Mouse (Mus musculus): Measurements from ENCODE around the gene Gaa. TPM values are rescaled to one million over a fixed set of nuclear protein-coding genes. Genes with fewer than 3 reads are reported as not detected.
"Not testable (repeated sequence)": the region's sequence is repeated elsewhere in the genome, so short reads cannot be mapped to it uniquely, and the experiment has no call there.

Gaa gene
- polyA plus RNA-seq, 1 experiment, result 86.4 TPM

DNA sequence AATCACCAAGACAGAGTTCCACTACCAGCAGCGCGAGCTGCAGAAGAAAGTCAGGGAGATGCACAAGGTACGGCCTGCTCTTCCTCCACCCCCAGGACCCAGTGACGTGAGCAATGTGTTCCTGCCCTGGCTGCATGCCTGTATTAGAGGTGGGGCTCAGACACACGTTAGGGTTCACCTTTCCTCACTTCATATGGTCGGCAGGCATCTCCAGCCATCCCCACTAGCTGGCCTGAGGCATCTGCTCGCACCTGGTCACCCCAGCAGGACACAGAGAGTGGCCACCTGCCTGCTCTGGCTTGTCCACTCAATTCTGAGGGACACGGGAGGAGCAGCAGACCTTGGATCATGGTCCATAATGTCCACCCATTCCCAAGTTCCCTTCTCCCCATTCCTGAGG is 7.7 kb upstream of the Gaa start:
- peaks cover 39% of the 10 kb centered on the region for H3K27me3 ChIP-seq (ENCODE audit: control insufficient read depth, insufficient read depth, insufficient read length)
- H3K4me3 ChIP-seq, result no peak overlapping the region
- no peaks in the 10 kb centered on the region for H3K36me3 ChIP-seq (ENCODE audit: control insufficient read depth, insufficient read depth)
- no peak overlapping the region for H3ac ChIP-seq (ENCODE audit: control insufficient read depth, insufficient read length)
- H3K4me2 ChIP-seq (ENCODE audit: low read depth), result no peak overlapping the region
- H3K79me2 ChIP-seq (ENCODE audit: control insufficient read depth, insufficient read depth), result no peaks in the 10 kb centered on the region
- TF ChIP-seq MYOD1 (IDR thresholded peaks at IDR 0.05; ENCODE audit: control insufficient read depth in 1 of 3, insufficient read length in 2 of 3, low read depth in 2 of 3), result no peak
- TF ChIP-seq REST (IDR thresholded peaks at IDR 0.05; ENCODE audit: insufficient read depth, insufficient read length), result no peak
- TF ChIP-seq USF1 (IDR thresholded peaks at IDR 0.05; ENCODE audit: low read depth), result no peak
- no peak for TF ChIP-seq SRF (IDR thresholded peaks at IDR 0.05; ENCODE audit: control insufficient read depth, insufficient read length, low read depth)
- no peak for TF ChIP-seq POLR2AphosphoS2 (IDR thresholded peaks at IDR 0.05; ENCODE audit: insufficient read length, low read depth)
- no peak for TF ChIP-seq MYOG (IDR thresholded peaks at IDR 0.05; ENCODE audit: control insufficient read depth in 1 of 3, insufficient read depth in 1 of 3, insufficient read length in 2 of 3, low read depth in 2 of 3)
- TF ChIP-seq CEBPB (IDR thresholded peaks at IDR 0.05; ENCODE audit: insufficient read depth, poor library complexity, severe bottlenecking), result no peak
- TF ChIP-seq TCF12 (IDR thresholded peaks at IDR 0.05; ENCODE audit: insufficient read depth, poor library complexity, severe bottlenecking), result no peak
- TF ChIP-seq MAX (IDR thresholded peaks at IDR 0.05; ENCODE audit: low read depth), result no peak
- TF ChIP-seq TCF3 (IDR thresholded peaks at IDR 0.05; ENCODE audit: insufficient read length, low read depth), result no peak
- no peak for TF ChIP-seq POLR2A (IDR thresholded peaks at IDR 0.05; ENCODE audit: insufficient read length, low read depth)
- TF ChIP-seq E2F4 (IDR thresholded peaks at IDR 0.05; ENCODE audit: insufficient read depth), result no peak

DNA sequence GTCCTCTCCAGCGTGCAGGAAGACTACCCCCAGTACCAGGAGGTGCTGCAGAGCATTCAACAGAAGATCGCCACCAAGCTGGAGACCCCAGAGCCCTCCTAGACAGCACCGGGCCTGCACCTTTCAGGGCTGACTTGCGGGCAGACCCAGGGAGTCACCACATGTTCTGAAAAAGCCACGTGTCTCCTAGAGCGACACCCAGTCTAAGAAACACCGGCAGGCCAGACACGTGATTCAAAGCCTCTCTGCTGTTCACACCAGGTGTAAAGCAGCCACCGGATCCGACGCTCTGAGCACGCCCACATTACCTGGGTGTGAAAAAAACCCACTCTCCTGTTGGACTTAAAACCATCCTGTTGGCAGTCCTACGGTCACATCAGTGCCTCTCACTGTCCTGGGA is 3.3 kb upstream of the Gaa start:
- no peak overlapping the region for H3ac ChIP-seq (ENCODE audit: control insufficient read depth, insufficient read length)
- no peaks in the 10 kb centered on the region for H3K79me2 ChIP-seq (ENCODE audit: control insufficient read depth, insufficient read depth)
- H3K27me3 ChIP-seq (ENCODE audit: control insufficient read depth, insufficient read depth, insufficient read length), result peaks cover 39% of the 10 kb centered on the region
- H3K36me3 ChIP-seq (ENCODE audit: control insufficient read depth, insufficient read depth), result no peaks in the 10 kb centered on the region
- no peak overlapping the region for H3K4me2 ChIP-seq (ENCODE audit: low read depth)
- TF ChIP-seq CEBPB (IDR thresholded peaks at IDR 0.05; ENCODE audit: insufficient read depth, poor library complexity, severe bottlenecking) (no peak), TCF12 (IDR thresholded peaks at IDR 0.05; ENCODE audit: insufficient read depth, poor library complexity, severe bottlenecking) (no peak), SRF (IDR thresholded peaks at IDR 0.05; ENCODE audit: control insufficient read depth, insufficient read length, low read depth) (no peak), MYOD1 (IDR thresholded peaks at IDR 0.05; ENCODE audit: control insufficient read depth in 1 of 3, insufficient read length in 2 of 3, low read depth in 2 of 3) (no peak), REST (IDR thresholded peaks at IDR 0.05; ENCODE audit: insufficient read depth, insufficient read length) (no peak), MYOG (IDR thresholded peaks at IDR 0.05; ENCODE audit: control insufficient read depth in 1 of 3, insufficient read depth in 1 of 3, insufficient read length in 2 of 3, low read depth in 2 of 3) (no peak), POLR2AphosphoS2 (IDR thresholded peaks at IDR 0.05; ENCODE audit: insufficient read length, low read depth) (no peak), TCF3 (IDR thresholded peaks at IDR 0.05; ENCODE audit: insufficient read length, low read depth) (no peak), USF1 (IDR thresholded peaks at IDR 0.05; ENCODE audit: low read depth) (no peak), E2F4 (IDR thresholded peaks at IDR 0.05; ENCODE audit: insufficient read depth) (no peak), POLR2A (IDR thresholded peaks at IDR 0.05; ENCODE audit: insufficient read length, low read depth) (no peak), MAX (IDR thresholded peaks at IDR 0.05; ENCODE audit: low read depth) (no peak)
- no peak overlapping the region for H3K4me3 ChIP-seq

DNA sequence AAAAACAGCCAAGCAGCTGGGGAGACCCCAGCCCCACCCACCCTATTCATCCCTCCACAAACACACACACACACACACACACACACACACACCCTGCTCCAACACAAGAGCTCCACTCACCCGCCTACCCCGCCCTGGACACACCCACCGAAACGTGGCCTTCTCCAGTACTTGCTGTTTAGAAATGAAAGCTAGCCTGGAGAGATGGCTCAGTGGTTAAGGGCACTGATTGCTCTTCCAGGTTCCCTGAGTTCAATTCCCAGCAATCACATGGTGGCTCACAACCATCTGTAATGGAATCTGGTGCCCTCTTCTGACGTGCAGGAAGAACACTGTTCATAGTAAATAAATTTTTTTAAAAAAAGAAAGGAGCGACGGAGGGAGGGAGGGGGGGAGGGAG is 1.9 kb upstream of the Gaa start:
- no peak overlapping the region for H3K4me3 ChIP-seq
- TF ChIP-seq SRF (IDR thresholded peaks at IDR 0.05; ENCODE audit: control insufficient read depth, insufficient read length, low read depth) (no peak), E2F4 (IDR thresholded peaks at IDR 0.05; ENCODE audit: insufficient read depth) (no peak), MAX (IDR thresholded peaks at IDR 0.05; ENCODE audit: low read depth) (no peak), USF1 (IDR thresholded peaks at IDR 0.05; ENCODE audit: low read depth) (no peak), POLR2A (IDR thresholded peaks at IDR 0.05; ENCODE audit: insufficient read length, low read depth) (no peak), TCF3 (IDR thresholded peaks at IDR 0.05; ENCODE audit: insufficient read length, low read depth) (no peak), TCF12 (IDR thresholded peaks at IDR 0.05; ENCODE audit: insufficient read depth, poor library complexity, severe bottlenecking) (no peak)
- H3K36me3 ChIP-seq (ENCODE audit: control insufficient read depth, insufficient read depth), result no peaks in the 10 kb centered on the region
- no peak overlapping the region for H3ac ChIP-seq (ENCODE audit: control insufficient read depth, insufficient read length)
- H3K79me2 ChIP-seq (ENCODE audit: control insufficient read depth, insufficient read depth), result no peaks in the 10 kb centered on the region
- peaks cover 25% of the 10 kb centered on the region for H3K27me3 ChIP-seq (ENCODE audit: control insufficient read depth, insufficient read depth, insufficient read length)
- H3K4me2 ChIP-seq (ENCODE audit: low read depth), result no peak overlapping the region

DNA sequence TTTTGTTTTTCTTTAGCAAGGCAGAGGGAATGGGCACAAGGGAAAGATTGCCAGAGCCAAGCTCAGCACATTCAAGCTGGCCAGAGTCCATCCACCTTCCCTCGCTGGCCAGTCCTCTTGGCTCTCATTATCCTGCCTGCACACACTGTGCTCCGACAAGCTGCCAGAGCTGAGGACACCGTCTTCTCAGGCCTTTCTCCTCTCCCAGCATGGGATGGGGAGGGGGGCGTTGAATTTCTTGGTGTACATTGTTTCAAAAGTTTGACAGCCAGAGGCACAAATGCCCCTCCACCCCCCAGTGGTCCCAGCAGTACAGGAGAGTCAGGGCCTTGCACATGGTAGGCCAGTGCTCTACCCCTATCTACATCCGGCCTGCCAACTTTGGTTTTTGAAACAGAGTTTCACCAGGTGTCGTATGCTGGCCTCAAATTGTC is 429 bp upstream of the Gaa start:
- H3ac ChIP-seq (ENCODE audit: control insufficient read depth, insufficient read length), result peak overlapping the region; percentile 26
- H3K27me3 ChIP-seq (ENCODE audit: control insufficient read depth, insufficient read depth, insufficient read length), result peaks cover 14% of the 10 kb centered on the region
- TF ChIP-seq USF1 (IDR thresholded peaks at IDR 0.05; ENCODE audit: low read depth), result no peak
- no peak for TF ChIP-seq SRF (IDR thresholded peaks at IDR 0.05; ENCODE audit: control insufficient read depth, insufficient read length, low read depth)
- no peak for TF ChIP-seq POLR2A (IDR thresholded peaks at IDR 0.05; ENCODE audit: insufficient read length, low read depth)
- TF ChIP-seq TCF3 (IDR thresholded peaks at IDR 0.05; ENCODE audit: insufficient read length, low read depth), result no peak
- no peak for TF ChIP-seq REST (IDR thresholded peaks at IDR 0.05; ENCODE audit: insufficient read depth, insufficient read length)
- H3K36me3 ChIP-seq (ENCODE audit: control insufficient read depth, insufficient read depth), result no peaks in the 10 kb centered on the region
- no peaks in the 10 kb centered on the region for H3K79me2 ChIP-seq (ENCODE audit: control insufficient read depth, insufficient read depth)
- peak overlapping the region; percentile 78 for H3K4me2 ChIP-seq (ENCODE audit: low read depth)
- peak overlapping the region; percentile 44 for H3K4me3 ChIP-seq

DNA sequence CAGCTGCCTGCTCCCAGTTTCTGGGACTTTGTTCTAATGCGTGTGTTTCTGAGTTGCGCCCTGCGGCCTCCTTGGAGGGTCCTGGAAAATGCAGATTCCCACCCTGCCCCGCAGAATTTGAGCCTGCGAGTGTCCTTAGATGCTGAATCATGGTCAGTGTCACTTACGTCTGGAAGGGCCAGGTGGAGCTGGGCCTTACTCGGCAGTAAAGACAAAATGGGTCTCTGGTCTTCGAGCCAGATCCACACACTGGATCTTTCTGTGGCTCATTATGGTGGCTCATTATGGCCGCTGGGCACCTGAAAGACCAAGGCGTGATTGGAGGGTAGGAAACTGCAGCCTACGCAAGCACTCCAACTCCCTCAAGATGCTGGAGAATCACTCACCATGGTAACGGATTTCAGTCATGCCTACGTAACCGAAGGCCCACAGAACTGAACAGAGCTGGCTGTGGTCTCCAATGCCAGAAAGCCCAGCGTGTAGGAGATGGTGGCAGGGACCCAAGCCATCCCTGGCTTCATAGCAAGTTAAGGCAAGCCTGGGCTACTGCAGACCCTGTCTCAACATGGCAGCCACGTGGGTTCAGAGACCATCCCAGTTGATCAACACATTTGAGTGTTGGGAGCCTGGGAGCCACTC is 989 bp downstream of the Gaa start:
- Histone ChIP-seq H3K4me2 (ENCODE audit: low read depth) (peak overlapping the region; percentile 78), H3K4me3 (peak overlapping the region; percentile 44), H3K79me2 (ENCODE audit: control insufficient read depth, insufficient read depth) (no peaks in the 10 kb centered on the region), H3ac (ENCODE audit: control insufficient read depth, insufficient read length) (peak overlapping the region; percentile 26), H3K36me3 (ENCODE audit: control insufficient read depth, insufficient read depth) (no peaks in the 10 kb centered on the region), H3K27me3 (ENCODE audit: control insufficient read depth, insufficient read depth, insufficient read length) (peaks cover 5% of the 10 kb centered on the region)
- no peak for TF ChIP-seq MAX (IDR thresholded peaks at IDR 0.05; ENCODE audit: low read depth)

DNA sequence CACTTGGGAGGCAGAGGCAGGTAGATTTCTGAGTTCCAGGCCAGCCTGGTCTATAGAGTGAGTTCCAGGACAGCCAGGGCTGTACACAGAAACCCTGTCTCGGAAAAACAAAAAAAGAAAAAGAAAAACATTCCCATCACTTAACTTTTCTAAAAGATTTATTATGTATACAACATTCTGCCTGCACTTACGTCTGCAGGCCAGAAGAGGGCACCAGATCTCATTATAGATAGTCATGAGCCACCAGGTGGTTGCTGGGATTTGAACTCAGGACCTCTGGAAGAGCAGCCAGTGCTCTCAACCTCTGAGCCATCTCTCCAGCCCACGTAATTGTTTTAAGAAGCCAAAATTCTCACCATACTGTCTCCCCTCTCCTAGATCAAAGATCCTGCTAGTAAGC is 4.8 kb downstream of the Gaa start:
- H3K36me3 ChIP-seq (ENCODE audit: control insufficient read depth, insufficient read depth); H3K27me3 ChIP-seq (ENCODE audit: control insufficient read depth, insufficient read depth, insufficient read length); H3K4me3 ChIP-seq; H3ac ChIP-seq (ENCODE audit: control insufficient read depth, insufficient read length); H3K4me2 ChIP-seq (ENCODE audit: low read depth); H3K79me2 ChIP-seq (ENCODE audit: control insufficient read depth, insufficient read depth): not testable (repeated sequence)
